Mouse (Mus musculus): Measurements from ENCODE around the gene Olfr921. TPM values are rescaled to one million over a fixed set of nuclear protein-coding genes. Genes with fewer than 3 reads are reported as not detected.

Gene Olfr921
- not detected in 2 replicates for polyA plus RNA-seq (2015; fragmentation: Nextera tagmentation; extraction: Ambion mirVana)

- Histone ChIP-seq H3K4me3 (ENCODE audit: low read length) (no peak within 1 kb of the TSS), H3K9me3 (ENCODE audit: control insufficient read depth, low read length) (no peaks in the 10 kb centered on the region), H3K27me3 (replicated peaks; ENCODE audit: control insufficient read depth, insufficient read depth, low read length) (no peaks in the 10 kb centered on the region), H3K4me1 (ENCODE audit: control insufficient read depth, insufficient read depth, low read length) (no peaks in the 10 kb centered on the region), H3K27ac (ENCODE audit: low read length) (no peak within 1 kb of the TSS), H3K4me2 (ENCODE audit: low read depth, low read length) (no peak within 1 kb of the TSS), H3K36me3 (ENCODE audit: control insufficient read depth, insufficient read depth, low read length) (no peaks in the 10 kb centered on the region), H3K9ac (ENCODE audit: low read depth, low read length) (no peak within 1 kb of the TSS)
- ATAC-seq = no peak; the same call in 1 of the 2 replicates
Observed at GRCm38 (mm10) chr9:38772768-38773167, at the start of gene Olfr921. TSS of gene Olfr921 (plus strand) at chr9:38773068.

GRCm38 (mm10) chr9:38724044-38724443 lies 48.8 kb upstream of the Olfr921 start:
- no peaks in the 10 kb centered on the region for H3K9me3 ChIP-seq (ENCODE audit: control insufficient read depth, low read length)
- ATAC-seq = no peak
- no peaks in the 10 kb centered on the region for H3K36me3 ChIP-seq (ENCODE audit: control insufficient read depth, insufficient read depth, low read length)
- 96% methylated on average over 1 of the region's 1 CpGs for WGBS
- H3K4me2 ChIP-seq (ENCODE audit: low read depth, low read length) = no peak overlapping the region
- no peaks in the 10 kb centered on the region for H3K27me3 ChIP-seq (replicated peaks; ENCODE audit: control insufficient read depth, insufficient read depth, low read length)
- H3K9ac ChIP-seq (ENCODE audit: low read depth, low read length) = no peak overlapping the region
- H3K27ac ChIP-seq (ENCODE audit: low read length) = no peak overlapping the region
- H3K4me1 ChIP-seq (ENCODE audit: control insufficient read depth, insufficient read depth, low read length) = peaks cover 7% of the 10 kb centered on the region
- no peak overlapping the region for H3K4me3 ChIP-seq (ENCODE audit: low read length)

- no peaks in the 10 kb centered on the region for H3K4me1 ChIP-seq (ENCODE audit: control insufficient read depth, insufficient read depth, low read length)
- no peak overlapping the region for H3K27ac ChIP-seq (ENCODE audit: low read length)
- H3K9me3 ChIP-seq (ENCODE audit: control insufficient read depth, low read length) = no peaks in the 10 kb centered on the region
- H3K36me3 ChIP-seq (ENCODE audit: control insufficient read depth, insufficient read depth, low read length) = no peaks in the 10 kb centered on the region
- 79% methylated on average over 3 of the region's 3 CpGs for WGBS
- no peak overlapping the region for H3K9ac ChIP-seq (ENCODE audit: low read depth, low read length)
- no peak overlapping the region for H3K4me3 ChIP-seq (ENCODE audit: low read length)
- no peak overlapping the region for H3K4me2 ChIP-seq (ENCODE audit: low read depth, low read length)
- H3K27me3 ChIP-seq (replicated peaks; ENCODE audit: control insufficient read depth, insufficient read depth, low read length) = no peaks in the 10 kb centered on the region
- no peak for ATAC-seq
Observed at GRCm38 (mm10) chr9:38728218-38728617, 44.6 kb upstream of the Olfr921 start.

GRCm38 (mm10) chr9:38741408-38741807 lies 31.5 kb upstream of the Olfr921 start:
- Histone ChIP-seq H3K4me1 (ENCODE audit: control insufficient read depth, insufficient read depth, low read length) (no peaks in the 10 kb centered on the region), H3K9ac (ENCODE audit: low read depth, low read length) (no peak overlapping the region), H3K36me3 (ENCODE audit: control insufficient read depth, insufficient read depth, low read length) (no peaks in the 10 kb centered on the region), H3K27me3 (replicated peaks; ENCODE audit: control insufficient read depth, insufficient read depth, low read length) (no peaks in the 10 kb centered on the region), H3K9me3 (ENCODE audit: control insufficient read depth, low read length) (no peaks in the 10 kb centered on the region), H3K4me3 (ENCODE audit: low read length) (no peak overlapping the region), H3K27ac (ENCODE audit: low read length) (no peak overlapping the region), H3K4me2 (ENCODE audit: low read depth, low read length) (no peak overlapping the region)
- WGBS = 91% methylated on average over 1 of the region's 1 CpGs
- ATAC-seq = no peak

- Histone ChIP-seq H3K4me2 (ENCODE audit: low read depth, low read length) (no peak overlapping the region), H3K27me3 (replicated peaks; ENCODE audit: control insufficient read depth, insufficient read depth, low read length) (no peaks in the 10 kb centered on the region), H3K4me3 (ENCODE audit: low read length) (no peak overlapping the region), H3K9me3 (ENCODE audit: control insufficient read depth, low read length) (no peaks in the 10 kb centered on the region), H3K4me1 (ENCODE audit: control insufficient read depth, insufficient read depth, low read length) (no peaks in the 10 kb centered on the region), H3K27ac (ENCODE audit: low read length) (no peak overlapping the region), H3K36me3 (ENCODE audit: control insufficient read depth, insufficient read depth, low read length) (no peaks in the 10 kb centered on the region), H3K9ac (ENCODE audit: low read depth, low read length) (no peak overlapping the region)
- ATAC-seq = no peak
- 90% methylated on average over 4 of the region's 4 CpGs for WGBS
Observed at GRCm38 (mm10) chr9:38744619-38745315, 28.1 kb upstream of the Olfr921 start.

GRCm38 (mm10) chr9:38751999-38752398 lies 20.9 kb upstream of the Olfr921 start, which contains the start of gene Olfr920:
TSS of gene Olfr920 (plus strand) at chr9:38752299.
- Histone ChIP-seq H3K4me3 (ENCODE audit: low read length) (no peak within 1 kb of the TSS), H3K36me3 (ENCODE audit: control insufficient read depth, insufficient read depth, low read length) (no peaks in the 10 kb centered on the region), H3K4me2 (ENCODE audit: low read depth, low read length) (no peak within 1 kb of the TSS), H3K27me3 (replicated peaks; ENCODE audit: control insufficient read depth, insufficient read depth, low read length) (no peaks in the 10 kb centered on the region), H3K9me3 (ENCODE audit: control insufficient read depth, low read length) (no peaks in the 10 kb centered on the region), H3K27ac (ENCODE audit: low read length) (no peak within 1 kb of the TSS), H3K4me1 (ENCODE audit: control insufficient read depth, insufficient read depth, low read length) (no peaks in the 10 kb centered on the region), H3K9ac (ENCODE audit: low read depth, low read length) (no peak within 1 kb of the TSS)
- 98% methylated on average over 1 of the region's 1 CpGs for WGBS
- ATAC-seq = no peak

GRCm38 (mm10) chr9:38792689-38793088 lies 19.8 kb downstream of the Olfr921 start:
- Histone ChIP-seq H3K4me1 (ENCODE audit: control insufficient read depth, insufficient read depth, low read length) (no peaks in the 10 kb centered on the region), H3K9ac (ENCODE audit: low read depth, low read length) (no peak overlapping the region), H3K36me3 (ENCODE audit: control insufficient read depth, insufficient read depth, low read length) (no peaks in the 10 kb centered on the region), H3K27ac (ENCODE audit: low read length) (no peak overlapping the region), H3K4me3 (ENCODE audit: low read length) (no peak overlapping the region), H3K27me3 (replicated peaks; ENCODE audit: control insufficient read depth, insufficient read depth, low read length) (no peaks in the 10 kb centered on the region), H3K4me2 (ENCODE audit: low read depth, low read length) (no peak overlapping the region), H3K9me3 (ENCODE audit: control insufficient read depth, low read length) (no peaks in the 10 kb centered on the region)
- ATAC-seq = no peak
- 87% methylated on average over 2 of the region's 2 CpGs for WGBS

- Histone ChIP-seq H3K27me3 (replicated peaks; ENCODE audit: control insufficient read depth, insufficient read depth, low read length) (no peaks in the 10 kb centered on the region), H3K9me3 (ENCODE audit: control insufficient read depth, low read length) (no peaks in the 10 kb centered on the region), H3K4me1 (ENCODE audit: control insufficient read depth, insufficient read depth, low read length) (no peaks in the 10 kb centered on the region), H3K4me2 (ENCODE audit: low read depth, low read length) (no peak overlapping the region), H3K9ac (ENCODE audit: low read depth, low read length) (no peak overlapping the region), H3K36me3 (ENCODE audit: control insufficient read depth, insufficient read depth, low read length) (no peaks in the 10 kb centered on the region), H3K4me3 (ENCODE audit: low read length) (no peak overlapping the region), H3K27ac (ENCODE audit: low read length) (no peak overlapping the region)
- ATAC-seq = no peak
Observed at GRCm38 (mm10) chr9:38805696-38806095, 32.8 kb downstream of the Olfr921 start.

- no peak within 1 kb of the TSS for H3K4me2 ChIP-seq (ENCODE audit: low read depth, low read length)
- no peak within 1 kb of the TSS for H3K27ac ChIP-seq (ENCODE audit: low read length)
- no peaks in the 10 kb centered on the region for H3K36me3 ChIP-seq (ENCODE audit: control insufficient read depth, insufficient read depth, low read length)
- no peak within 1 kb of the TSS for H3K4me3 ChIP-seq (ENCODE audit: low read length)
- WGBS = 70% methylated on average over 2 of the region's 2 CpGs
- no peaks in the 10 kb centered on the region for H3K9me3 ChIP-seq (ENCODE audit: control insufficient read depth, low read length)
- no peaks in the 10 kb centered on the region for H3K27me3 ChIP-seq (replicated peaks; ENCODE audit: control insufficient read depth, insufficient read depth, low read length)
- no peak for ATAC-seq
- no peak within 1 kb of the TSS for H3K9ac ChIP-seq (ENCODE audit: low read depth, low read length)
- H3K4me1 ChIP-seq (ENCODE audit: control insufficient read depth, insufficient read depth, low read length) = no peaks in the 10 kb centered on the region
Observed at GRCm38 (mm10) chr9:38814314-38814713, 41.4 kb downstream of the Olfr921 start, which contains the start of gene Olfr922. TSS of gene Olfr922 (plus strand) at chr9:38814614.
